Mouse (Mus musculus) left cerebral cortex, postnatal 36 days (tissue): ENCODE data around the gene Metrn. TPM values are rescaled to one million over a fixed set of nuclear protein-coding genes. Genes with fewer than 3 reads are reported as not detected.

Experiments used
- DNase-seq, 2 experiments: peaks; one replicate each; pipeline ENCODE4 v3.0.0; 2021 to 2022; ENCODE audit warnings: low spot score in 2 of 2, mixed read lengths in 1 of 2
- intact Hi-C: fragments of 180-260 bp; cut with DNase I; formaldehyde crosslinking; loops from one replicate; pipeline ENCODE4 v1.15.1; 2025
- total RNA-seq, 2 experiments: library from RNA; stranded (reverse); gene quantifications; 2 replicates each; pipeline ENCODE4 v1.2.3; 2021

The Metrn gene
- total RNA-seq, 2 experiments from 2014 or later, result 80.7 to 96.2 TPM

DNA sequence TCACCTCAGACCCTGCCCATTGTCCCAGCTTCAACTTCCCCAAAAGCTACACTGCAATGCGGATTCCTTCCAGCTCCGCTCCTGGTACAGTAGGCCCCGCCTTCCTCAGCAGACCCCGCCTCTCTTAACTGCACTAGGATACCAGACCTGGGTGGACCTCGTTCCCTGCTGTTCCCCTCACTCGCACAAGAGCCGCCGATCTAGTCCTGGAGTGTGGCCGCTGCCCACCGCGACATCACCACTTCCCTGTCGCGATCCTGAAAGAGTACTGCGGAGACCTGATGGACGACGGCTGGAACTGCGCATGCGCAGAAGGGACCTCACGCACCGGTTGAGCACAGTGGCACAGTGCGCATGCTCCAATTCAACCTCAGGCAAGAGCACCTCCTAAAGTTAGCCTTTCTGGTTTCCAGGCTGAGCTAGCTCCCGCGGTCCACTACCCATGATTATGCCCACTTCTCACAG is 11.6 kb downstream of the Metrn start, which contains the start of gene Haghl:
Haghl (minus strand) TSS at position 393 of the 465 bp plus-strand sequence.
- intact Hi-C loops, result no loop called here
- peak; percentile 96 to 98 for DNase-seq

DNA sequence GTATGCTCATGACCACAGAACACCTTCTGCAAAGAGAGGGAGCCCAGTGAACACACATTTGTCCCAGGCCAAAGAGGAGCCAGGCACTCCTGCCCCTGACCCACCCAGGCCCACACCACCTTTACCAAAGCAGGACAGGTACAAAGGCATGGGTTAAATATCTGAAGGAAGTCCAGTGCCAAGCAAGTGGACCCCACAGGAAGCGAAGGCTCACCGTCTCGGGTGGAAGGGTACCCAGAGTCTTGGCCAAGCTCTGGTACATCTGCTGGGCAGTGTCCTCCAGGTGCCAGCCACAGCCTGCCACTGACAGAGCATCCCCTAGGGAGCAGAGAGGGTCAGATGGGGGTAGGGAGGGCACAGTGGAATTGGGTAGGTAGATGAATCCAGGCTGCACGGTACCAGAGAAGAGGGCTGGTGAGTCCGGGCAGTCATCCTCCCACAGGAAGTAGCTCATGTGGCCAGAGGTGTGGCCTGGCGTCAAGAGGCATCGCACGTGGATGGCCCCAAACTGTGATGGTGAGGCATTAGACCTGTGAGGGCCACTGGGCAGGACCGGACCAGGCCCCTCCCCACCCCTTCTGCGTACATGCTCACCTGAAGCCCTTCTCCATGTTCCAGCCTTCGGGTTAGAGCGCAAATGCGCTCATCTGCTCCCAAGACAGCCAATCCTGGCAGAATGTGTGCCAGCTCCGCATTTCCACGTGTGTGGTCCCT is 12.9 kb downstream of the Metrn start:
- intact Hi-C loops, result no loop called here
- DNase-seq, result no peak

DNA sequence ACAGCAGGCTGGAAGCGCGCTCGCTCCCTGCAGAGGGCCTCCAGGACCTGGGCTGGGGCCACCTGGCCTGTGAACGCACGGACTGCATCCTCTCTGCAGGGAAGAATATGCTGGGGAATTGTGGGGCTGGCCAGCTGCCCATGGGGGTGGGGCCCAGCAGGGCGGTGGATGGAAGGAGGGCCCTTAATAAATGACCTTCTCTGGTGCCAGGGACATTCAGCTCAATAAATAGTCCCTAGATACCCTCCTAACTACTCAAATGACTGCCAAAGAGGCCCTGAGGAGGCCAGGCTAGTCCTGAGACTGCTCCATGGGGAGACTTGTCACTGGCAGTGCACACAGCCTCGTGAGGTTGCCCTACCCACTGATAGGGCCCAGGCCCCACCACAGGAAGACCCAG is 13.8 kb downstream of the Metrn start:
- no peak for DNase-seq
- intact Hi-C loops, result no loop called here

DNA sequence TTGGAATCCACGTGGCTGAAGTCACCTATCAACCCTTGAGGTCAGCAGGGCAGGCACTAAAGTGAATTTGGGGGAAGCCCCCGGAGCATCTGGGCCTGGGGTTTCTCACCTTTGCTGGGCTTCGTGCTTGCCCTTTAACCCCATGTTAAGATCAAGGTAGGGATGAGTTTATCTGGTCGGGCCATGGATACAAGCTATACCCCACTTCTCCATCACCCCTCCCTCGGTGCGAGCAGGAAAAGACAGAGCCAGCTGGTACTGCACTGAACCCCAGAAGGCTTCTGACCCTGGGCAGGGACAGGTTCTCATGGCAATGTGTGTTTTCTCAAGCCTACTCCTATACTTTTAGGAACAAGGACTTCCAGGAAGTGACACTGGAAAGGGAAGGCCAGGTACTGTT is 15.6 kb downstream of the Metrn start:
- intact Hi-C loops, result no loop called here
- no peak for DNase-seq

DNA sequence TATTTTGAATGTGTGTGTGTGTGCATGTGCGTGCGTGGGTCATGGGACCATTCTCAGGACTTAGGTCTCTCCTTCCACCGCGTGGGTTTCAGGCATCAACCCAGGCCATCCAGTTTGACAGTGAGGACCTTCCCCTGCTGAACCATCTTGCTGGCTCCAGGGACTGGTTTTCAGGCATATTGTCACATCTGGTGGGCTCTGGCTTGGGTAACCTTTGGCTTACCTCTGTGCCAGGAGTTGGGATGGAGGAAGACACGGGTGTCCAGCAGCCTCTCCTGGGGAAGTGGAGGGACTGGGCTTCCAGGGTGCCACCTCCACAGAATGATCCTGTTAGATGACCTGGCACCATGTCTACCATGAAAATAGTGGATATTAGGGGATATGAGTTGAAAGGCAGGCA is 19.0 kb downstream of the Metrn start:
- DNase-seq, result no peak
- intact Hi-C loops, result no loop called here

DNA sequence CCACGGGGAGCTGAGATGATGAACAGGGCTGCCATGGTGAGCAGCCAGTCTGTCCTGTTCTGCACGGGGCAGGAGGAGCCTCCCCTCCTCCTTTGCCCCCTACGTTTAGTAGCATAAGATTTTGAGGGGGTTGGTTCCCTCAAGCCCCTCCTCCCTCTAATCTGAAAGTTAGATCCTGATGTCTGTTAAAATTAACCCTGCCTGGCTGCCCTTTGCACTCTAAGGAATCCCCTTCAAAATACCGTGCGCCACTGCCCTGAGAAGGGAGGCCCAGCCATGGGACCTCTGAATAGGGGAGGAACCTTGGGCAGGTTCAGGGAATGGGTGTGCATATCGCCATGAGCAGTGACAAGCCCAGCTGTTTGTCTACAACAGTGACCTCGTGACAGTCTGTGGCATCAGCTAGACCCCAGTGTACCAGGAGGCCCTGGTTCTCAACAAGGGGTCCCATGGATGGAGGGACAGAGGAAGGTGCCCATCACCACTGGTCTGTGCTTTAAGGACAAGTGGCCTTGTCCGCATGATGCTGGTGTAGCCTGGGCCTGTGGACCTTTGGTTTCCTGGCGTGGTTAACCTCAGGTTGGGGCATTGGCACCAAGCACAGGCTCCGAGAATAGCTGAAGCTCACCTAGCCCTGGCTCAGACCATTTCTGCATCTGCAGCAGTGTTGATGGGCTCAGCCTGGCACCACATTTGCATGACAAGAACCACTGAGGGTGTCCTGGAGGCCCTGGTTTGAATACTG is 21.4 kb downstream of the Metrn start:
- intact Hi-C loops, result no loop called here
- DNase-seq, result no peak

DNA sequence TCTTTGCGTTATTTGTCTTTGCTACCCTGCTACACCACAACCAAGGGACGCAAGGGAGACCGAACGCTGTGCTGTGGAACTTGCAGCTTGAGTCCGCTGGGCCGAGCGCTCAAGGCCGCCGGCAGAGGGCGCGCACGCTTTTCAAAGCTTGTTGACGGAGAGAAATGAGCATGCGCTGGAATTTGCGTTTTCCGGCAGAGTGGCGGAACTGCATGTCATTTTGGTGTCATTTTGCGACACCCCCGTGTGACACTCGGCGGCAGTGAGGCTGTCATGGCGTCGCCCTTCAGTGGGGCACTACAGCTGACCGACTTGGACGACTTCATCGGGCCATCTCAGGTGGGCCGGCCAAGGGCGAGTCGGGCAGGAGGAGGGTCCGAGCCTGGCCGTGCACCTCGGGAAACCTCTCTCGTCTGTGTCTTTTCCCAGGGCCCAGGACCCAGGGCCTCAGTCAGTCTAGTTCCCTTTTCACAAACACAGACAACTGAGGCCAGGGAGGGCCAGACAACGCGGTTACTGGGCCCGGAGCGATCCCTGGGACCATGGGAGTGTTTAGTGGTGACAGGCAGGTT is 23.3 kb downstream of the Metrn start, which contains the start of gene Narfl:
Narfl (plus strand) TSS at position 228 of the 572 bp plus-strand sequence.
- intact Hi-C loops, result loop anchor here (1.0 kb wide), 2 partner anchors 24 to 28 kb away; partner anchors contain the start of gene Metrn
- peak; percentile 97 to 98 for DNase-seq

DNA sequence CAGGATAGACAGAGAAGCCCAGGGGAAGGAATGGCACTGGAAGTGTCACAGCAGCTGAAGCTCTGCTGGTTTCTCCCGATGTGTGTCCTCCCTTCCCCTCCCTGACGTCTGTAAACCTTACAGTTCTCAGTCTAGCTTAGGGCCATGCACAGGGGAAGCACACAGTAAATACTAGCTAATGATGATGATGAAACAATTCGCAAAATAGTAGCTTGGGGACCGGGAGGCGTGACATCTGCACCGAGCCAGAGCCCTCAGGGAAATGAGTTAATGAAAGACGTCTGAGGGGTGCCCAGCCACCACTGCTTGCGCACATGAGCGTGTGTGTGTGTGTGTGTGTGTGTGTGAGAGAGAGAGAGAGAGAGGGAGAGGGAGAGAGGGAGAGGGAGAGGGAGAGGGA is 27.6 kb downstream of the Metrn start:
- intact Hi-C loops, result no loop called here
- DNase-seq, result no peak

DNA sequence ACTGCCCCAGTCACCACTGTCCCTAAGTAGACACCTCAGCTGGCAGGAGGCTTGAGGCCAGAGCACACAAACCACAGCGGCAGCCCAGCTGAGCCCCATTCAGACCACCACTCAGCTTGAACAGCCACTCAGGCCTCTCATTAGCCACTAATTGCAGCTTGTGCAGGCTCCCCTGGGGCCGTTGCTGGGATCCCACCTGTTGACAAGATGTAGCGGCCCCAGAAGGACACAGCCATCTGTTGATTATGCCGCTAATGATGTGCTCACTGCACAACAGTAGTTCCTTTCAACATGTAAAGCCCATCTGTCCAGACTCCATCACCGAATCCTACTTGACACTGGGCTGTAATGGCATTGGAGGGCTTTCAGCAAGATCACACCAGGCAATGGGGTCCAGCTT is 31.1 kb downstream of the Metrn start:
- intact Hi-C loops, result no loop called here
- DNase-seq, result no peak

DNA sequence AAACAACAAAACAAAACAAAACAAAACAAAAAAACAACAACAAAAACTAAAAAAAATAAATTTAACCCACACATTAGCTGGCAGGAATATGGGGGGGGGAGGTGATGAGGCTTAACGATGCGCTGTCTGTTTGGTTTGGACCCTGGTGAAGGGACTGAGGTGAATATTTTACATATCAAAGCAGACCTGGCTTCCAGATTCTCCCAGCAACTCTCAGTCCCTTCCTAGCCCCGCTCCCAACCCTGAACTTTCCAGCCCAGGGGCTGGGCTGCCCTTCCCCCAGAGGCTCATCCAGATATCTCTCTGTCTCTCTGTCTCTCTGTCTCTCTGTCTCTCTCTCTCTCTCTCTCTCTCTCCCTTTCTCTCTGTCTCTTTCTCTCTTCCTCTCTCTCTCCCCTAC is 34.3 kb downstream of the Metrn start:
- DNase-seq, result no peak
- intact Hi-C loops, result no loop called here

DNA sequence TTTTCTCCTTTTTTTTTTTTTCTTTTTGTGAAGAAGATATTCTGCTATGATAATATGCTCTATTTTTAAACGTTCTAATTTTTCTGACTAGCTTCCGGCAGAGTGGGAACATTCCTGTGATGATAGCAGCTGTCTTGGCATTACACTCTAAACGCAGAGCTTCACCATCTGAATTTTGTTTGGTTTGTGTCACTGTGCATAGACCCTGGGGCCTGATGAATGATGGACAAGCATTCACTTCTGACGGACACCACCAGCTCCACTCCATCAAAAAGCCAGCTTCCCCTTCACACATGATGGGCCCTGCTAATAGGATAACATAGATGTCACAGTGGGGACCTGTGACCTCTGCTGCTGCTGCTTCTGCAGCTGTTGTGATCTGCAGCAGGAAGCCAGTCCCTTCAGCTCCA is 35.4 kb downstream of the Metrn start:
- DNase-seq, result peak; percentile 29 to 53
- intact Hi-C loops, result no loop called here

DNA sequence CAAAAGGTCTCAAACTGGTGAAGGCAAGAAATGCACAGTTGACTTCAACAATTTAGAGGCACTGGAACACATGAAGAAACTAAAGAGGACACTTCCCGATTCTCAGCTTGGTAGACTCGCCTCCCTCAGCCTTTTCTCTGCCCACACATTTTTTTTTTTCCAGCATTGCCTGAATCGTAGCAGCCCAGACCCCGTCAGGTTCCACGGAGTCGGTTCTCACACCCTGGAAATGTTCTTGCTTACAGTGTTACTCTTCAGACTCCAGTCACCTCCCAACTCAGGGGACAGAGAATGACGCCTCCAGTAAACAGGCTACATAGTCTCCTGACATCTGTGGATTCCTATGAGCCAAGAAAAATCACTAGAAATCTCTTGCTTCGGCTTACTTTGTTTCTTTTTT is 36.8 kb downstream of the Metrn start:
- DNase-seq, result peak; percentile 29 to 37
- intact Hi-C loops, result no loop called here

DNA sequence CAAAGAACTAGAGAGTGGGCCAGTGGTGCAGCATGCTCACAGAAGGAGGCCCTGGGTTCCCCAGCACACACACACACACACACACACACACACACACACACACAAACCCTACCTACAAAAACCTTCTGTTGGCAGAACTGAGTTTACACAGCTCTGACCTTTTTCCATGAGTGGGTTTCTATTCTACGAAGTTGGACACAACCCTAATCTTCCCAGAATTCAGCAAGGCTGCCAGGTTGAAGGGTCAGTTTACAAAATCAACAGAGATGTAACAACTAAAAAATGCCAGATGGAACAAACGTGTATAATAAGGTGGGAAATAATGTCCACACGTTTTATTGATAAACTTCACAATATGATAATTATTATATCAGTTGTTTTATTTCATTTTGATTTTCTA is 39.2 kb downstream of the Metrn start:
- no peak for DNase-seq
- intact Hi-C loops, result no loop called here

DNA sequence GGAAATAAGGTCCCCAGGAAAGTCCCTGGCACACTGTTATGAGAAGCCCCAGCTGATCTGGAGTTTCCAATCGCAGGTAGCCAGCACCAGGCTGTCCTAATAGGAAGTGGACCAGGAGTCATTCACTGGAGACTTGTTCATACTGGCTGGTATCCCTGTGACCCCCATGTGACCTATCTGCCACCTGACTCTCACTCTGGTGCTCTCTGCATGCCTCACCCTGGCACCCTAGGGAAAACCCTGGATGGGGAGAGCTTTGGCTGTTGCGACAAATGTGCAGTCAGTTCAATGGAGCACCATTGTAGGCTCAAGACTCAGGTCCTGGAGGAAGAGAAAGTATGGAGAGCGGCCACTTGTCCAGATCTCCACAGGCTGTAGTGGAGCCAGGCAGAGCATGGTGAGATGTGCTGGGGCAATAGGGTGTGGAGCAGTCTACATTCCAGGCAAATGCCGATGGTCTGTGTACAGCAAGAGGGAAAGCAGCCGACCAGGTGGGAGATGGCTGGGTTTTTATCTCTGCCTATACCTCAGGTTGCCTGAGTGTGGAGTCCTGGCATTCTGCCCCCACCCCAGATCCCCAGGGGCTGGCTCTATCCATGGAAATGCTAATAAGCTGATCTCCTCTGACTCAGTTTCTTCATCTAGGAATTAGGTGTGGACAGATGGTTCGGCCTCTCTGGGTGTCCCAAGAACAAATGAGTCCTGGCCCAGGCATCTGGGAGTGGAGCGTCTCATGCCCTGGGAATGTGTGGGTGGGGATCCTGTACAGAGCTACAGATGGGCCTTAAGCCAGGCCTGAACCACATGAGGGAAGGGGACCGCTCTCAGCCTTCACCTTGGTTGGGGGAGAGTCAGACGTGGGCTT is 40.3 kb downstream of the Metrn start:
- no peak for DNase-seq
- intact Hi-C loops, result no loop called here

DNA sequence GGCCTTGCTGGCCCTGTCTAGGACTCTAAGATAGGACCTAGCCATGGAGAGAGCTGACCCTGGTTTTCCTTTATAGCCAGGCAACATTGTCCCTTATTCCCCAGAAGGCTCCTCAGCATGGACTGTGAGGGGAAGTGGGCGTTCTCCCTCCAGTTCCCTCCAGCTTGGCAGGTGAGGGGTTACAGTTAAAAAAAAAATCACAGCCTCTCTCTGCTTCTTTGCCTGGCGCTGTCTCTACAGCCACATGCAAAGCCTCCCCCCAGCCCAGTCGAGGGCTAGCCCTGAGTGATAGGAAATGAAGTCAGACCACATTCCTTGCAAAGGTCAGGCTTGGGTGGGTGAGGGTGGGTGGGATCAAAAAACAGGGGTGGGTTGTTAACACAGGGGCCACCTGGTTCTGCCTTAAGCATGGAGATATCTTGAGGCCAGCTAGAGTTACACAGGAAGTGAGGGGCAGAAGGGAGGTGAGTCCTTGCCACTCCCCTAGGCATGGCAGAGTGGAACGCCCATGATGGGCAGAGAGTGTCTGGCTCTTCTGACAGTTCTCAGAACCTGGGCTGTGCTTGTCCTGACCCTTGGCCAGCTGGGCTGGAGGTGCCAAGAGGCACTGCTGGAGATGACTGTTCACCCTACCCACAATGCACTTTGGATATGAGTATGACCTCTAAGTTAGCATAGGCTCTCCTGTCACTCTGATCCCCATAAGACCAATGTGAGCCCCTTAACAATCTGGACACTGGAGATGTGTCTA is 41.1 kb downstream of the Metrn start:
- intact Hi-C loops, result no loop called here
- no peak for DNase-seq

DNA sequence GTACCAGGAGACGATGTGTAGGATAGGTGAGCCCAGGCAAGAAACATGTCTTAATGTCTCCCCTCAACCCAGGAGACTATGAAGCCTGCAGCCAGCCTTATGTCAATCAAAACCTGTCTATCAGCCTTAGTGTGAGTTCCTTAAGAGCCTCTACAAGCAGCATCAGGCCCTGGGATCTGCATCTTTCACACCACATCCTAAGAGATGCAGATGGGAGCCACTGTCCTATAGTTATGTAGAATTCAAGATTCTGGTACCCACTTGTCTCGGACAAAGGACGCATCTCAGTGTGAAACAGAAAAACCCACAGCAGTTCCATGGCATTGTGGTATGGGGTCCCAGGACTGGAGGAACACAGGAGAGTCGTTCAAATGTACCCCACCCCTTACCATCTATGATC is 41.9 kb downstream of the Metrn start:
- intact Hi-C loops, result no loop called here
- DNase-seq, result no peak

DNA sequence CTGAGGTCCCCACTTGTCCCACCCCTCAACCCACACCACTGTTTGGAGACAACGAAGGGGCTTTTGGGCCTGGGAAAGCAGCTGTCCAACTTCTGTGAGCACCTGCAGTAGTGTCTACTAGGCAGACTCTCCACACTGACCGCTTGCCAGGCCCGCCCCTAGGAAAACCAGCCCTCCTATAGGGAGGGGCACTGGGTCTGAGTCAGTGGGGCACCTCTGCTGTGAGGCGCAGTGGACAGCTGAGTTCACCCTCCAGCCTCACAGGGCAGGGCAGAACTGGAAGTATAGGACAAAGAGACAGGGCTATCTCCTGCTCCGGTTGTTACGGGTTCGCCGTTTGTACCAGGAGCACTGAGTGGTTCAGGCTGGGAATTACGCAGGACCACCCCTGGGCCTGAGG is 42.7 kb downstream of the Metrn start, which contains the start of gene Msln:
Msln (minus strand) TSS at position 138 of the 400 bp plus-strand sequence.
- intact Hi-C loops, result no loop called here

DNA sequence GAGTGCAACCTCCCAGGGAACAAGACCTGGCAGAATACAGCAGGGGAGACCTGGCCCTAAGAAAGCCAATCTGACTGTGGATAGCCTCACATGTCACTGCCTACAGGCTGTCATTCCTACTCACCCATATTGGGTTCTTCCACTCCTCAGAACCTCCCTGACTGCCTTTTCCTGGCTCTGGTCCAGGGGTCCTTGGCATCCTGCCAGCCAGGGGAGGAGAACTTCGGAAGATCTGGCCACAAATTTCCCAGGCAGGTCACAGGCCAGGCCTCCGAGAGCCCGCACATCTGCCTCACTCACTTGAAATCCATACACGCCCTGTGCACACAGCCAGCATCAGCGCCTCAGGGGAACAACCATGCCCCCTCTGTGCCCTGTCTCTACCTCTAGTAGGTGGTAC is 45.5 kb downstream of the Metrn start:
- no peak for DNase-seq
- intact Hi-C loops, result no loop called here

More for the DNA sequence above, 42.7 kb downstream of the Metrn start, which contains the start of gene Msln:
- DNase-seq, result no peak

DNA sequence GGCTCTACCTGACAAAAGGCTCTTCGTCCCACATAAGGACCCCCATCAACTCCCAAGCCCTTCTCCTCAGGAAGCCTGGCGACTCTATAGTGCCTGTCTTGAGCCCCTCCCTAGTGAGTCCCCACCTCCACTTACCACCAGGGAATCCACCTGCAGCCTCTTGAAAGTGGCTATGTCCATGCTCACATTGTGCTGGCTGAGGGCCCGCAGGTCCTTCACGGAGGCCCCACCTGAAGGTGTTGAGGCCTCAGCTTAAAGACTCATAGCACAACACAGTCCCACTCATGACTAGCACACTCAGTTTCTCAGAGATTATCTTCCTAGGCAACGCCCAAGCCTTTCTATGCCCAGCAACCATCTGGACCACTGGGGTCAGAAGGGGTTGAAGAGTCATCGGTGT is 47.6 kb downstream of the Metrn start:
- intact Hi-C loops, result no loop called here
- DNase-seq, result no peak
